Mouse (Mus musculus) forebrain, postnatal 0 days (tissue): ENCODE results near the gene Tlx2. TPM values are rescaled to one million over a fixed set of nuclear protein-coding genes. Genes with fewer than 3 reads are reported as not detected.

ENCODE experiments used
- ATAC-seq: fragments of 200-750 bp; cut with Nextera tagmentation; 2 replicates; pipeline ENCODE4 v1.8.0; 2017; ENCODE audit warnings: mild to moderate bottlenecking, moderate library complexity
- DNase-seq: peaks from one replicate; pipeline ENCODE4 v3.0.0-alpha.2; 2015
- H3K27ac ChIP-seq: fragments of 300-500 bp; sonication (generic); 2 replicates; pipeline ENCODE4 v1.5.1; 2014; ENCODE audit warnings: low read depth, mild to moderate bottlenecking, antibody characterized with exemption, low read length, moderate library complexity, mixed read lengths
- H3K27me3 ChIP-seq: fragments of 300-500 bp; sonication (generic); 2 replicates; pipeline ENCODE4 v1.6.1; 2014; ENCODE audit warnings: mild to moderate bottlenecking, low read length, mixed read lengths; ENCODE audit not compliant: insufficient read depth
- H3K36me3 ChIP-seq: fragments of 300-500 bp; sonication (generic); 2 replicates; pipeline ENCODE4 v1.6.1; 2014; ENCODE audit warnings: mild to moderate bottlenecking, moderate library complexity; ENCODE audit not compliant: insufficient read depth
- H3K4me1 ChIP-seq: fragments of 300-500 bp; sonication (generic); 2 replicates; pipeline ENCODE4 v1.6.1; 2014; ENCODE audit warnings: antibody characterized with exemption; ENCODE audit not compliant: insufficient read depth
- H3K4me2 ChIP-seq: fragments of 300-500 bp; sonication (generic); 2 replicates; pipeline ENCODE4 v1.6.1; 2014; ENCODE audit warnings: low read depth, mild to moderate bottlenecking, moderate library complexity
- H3K4me3 ChIP-seq: fragments of 300-500 bp; sonication (generic); 2 replicates; pipeline ENCODE4 v1.5.1; 2014; ENCODE audit warnings: low read depth, low read length, mixed read lengths
- H3K9ac ChIP-seq: fragments of 300-500 bp; sonication (generic); 2 replicates; pipeline ENCODE4 v1.6.1; 2014; ENCODE audit warnings: mild to moderate bottlenecking
- H3K9me3 ChIP-seq: fragments of 300-500 bp; sonication (generic); 2 replicates; pipeline ENCODE4 v1.6.1; 2016; ENCODE audit warnings: low read length
- CTCF ChIP-seq: sonication (generic); IDR thresholded peaks from 2 replicates; pipeline ENCODE4 v1.5.1; 2016; ENCODE audit warnings: antibody characterized with exemption, control low read depth, low read depth
- WGBS: fragments of 180-500 bp; shearing (Covaris S2); extraction: QIAGEN DNeasy Blood & Tissue Kit; methylation state at CpG from one replicate; pipeline ENCODE4 v1.1.7; 2014; 5-methylcytosine and 5-hydroxymethylcytosine counted together
- polyA plus RNA-seq: library from polyadenylated mRNA; unstranded; fragments of >200 nt; fragmentation: Nextera tagmentation; extraction: Ambion mirVana; gene quantifications from 2 replicates; pipeline ENCODE4 v1.2.1, GENCODE M21; 2015
- total RNA-seq: library from RNA; depleted of rRNA; stranded (reverse); fragments of >200 nt; gene quantifications from 2 replicates; pipeline ENCODE4 v1.2.3, GENCODE M21; 2014

Gene Tlx2
- total and polyA plus RNA-seq, 2 experiments from 2014 or later = not detected

- peaks cover 14% of the 10 kb centered on the region; the same call in 1 of the 2 replicates for H3K36me3 ChIP-seq
- no peak overlapping the region for H3K27ac ChIP-seq
- no peak for ATAC-seq
- no peaks in the 10 kb centered on the region for H3K9me3 ChIP-seq
- no peak overlapping the region for H3K4me3 ChIP-seq
- H3K4me2 ChIP-seq = no peak overlapping the region
- H3K9ac ChIP-seq = no peak overlapping the region
- H3K27me3 ChIP-seq = peaks cover 30% of the 10 kb centered on the region
- 98% methylated on average over 5 of the region's 5 CpGs for WGBS
- H3K4me1 ChIP-seq = no peaks in the 10 kb centered on the region
- TF ChIP-seq CTCF = no peak
- DNase-seq = no peak
These were observed 10.1 kb upstream of the Tlx2 start for GRCm38 (mm10) chr6:83080210-83080609.

DNA sequence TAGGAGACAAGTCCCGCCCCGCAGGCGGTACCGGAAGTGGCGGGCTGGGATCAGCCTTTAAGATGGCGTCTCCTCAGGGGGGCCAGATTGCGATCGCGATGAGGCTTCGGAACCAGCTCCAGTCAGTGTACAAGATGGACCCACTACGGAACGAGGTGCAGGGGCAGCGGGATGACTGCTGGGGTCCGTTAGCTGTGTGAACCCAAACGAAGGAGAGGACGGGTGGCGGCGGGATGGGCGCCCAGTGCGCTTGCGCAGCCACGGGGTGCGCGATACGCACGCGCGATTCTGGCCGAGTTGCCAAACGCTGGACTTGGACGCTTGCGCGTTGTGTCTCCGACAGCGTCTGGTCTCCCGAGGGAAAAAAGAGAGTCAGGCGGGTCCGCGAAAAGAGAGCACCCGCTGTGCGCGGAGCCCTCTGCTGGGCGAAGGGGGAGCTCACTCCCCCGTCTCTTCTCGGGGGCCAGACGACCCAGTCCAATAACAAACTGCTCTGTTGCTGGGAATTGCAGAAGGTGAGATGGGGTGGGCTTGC is 8.3 kb upstream of the Tlx2 start:
- Histone ChIP-seq H3K9ac (peak overlapping the region; percentile 79), H3K4me3 (peak overlapping the region; percentile 74), H3K9me3 (no peaks in the 10 kb centered on the region), H3K4me1 (no peaks in the 10 kb centered on the region), H3K36me3 (peaks cover 14% of the 10 kb centered on the region; the same call in 1 of the 2 replicates), H3K27me3 (peaks cover 28% of the 10 kb centered on the region), H3K27ac (peak overlapping the region; percentile 93), H3K4me2 (peak overlapping the region; percentile 97)
- DNase-seq (peak; percentile 100), ATAC-seq (peak; percentile 96)
- WGBS = 0% methylated on average over 42 of the region's 46 CpGs
- peak; percentile 66 for TF ChIP-seq CTCF

DNA sequence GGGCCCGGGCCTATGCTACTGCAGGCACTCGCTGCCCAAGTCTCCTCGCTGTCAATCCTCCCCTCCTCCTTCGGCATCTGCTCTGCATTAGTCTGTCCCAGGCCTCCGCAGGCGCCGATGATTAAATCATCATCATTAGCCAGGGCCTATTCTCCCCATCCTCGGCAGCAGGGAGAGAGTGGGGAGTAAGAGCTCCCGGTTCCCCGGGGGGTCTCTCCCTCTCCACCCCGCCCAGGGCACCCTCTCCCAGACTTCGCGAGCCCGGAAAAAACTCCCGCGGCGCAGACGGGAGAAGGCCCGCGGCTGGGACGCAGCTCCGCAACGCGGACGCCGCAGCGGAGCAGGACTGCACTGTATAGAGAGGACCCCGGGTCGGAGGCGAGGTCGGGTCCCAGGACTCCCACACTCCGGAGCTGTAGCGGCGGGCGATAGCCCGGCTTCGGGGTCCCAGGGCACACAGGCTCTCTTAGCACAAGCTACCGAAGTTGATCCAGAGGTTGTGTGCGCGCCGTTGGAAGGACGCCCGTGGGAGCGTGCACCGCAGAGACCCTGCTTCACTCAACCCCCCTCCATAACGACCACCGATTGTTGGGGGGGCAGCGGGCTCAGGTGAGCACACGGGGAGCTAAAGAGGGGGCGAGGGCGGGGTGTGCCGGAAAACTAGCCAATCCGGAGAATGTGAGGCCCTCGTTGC is 7.7 kb upstream of the Tlx2 start, which contains the start of gene Pcgf1:
TSS of gene Pcgf1 (plus strand) at position 240 of the 694 bp plus-strand sequence.
- H3K9me3 ChIP-seq = no peaks in the 10 kb centered on the region
- ATAC-seq (peak; percentile 36), DNase-seq (no peak)
- H3K36me3 ChIP-seq = peaks cover 14% of the 10 kb centered on the region; the same call in 1 of the 2 replicates
- H3K27me3 ChIP-seq = peaks cover 30% of the 10 kb centered on the region
- 1% methylated on average over 53 of the region's 54 CpGs for WGBS
- H3K27ac ChIP-seq = peak within 1 kb of the TSS; percentile 93
- TF ChIP-seq CTCF = no peak
- peak within 1 kb of the TSS; percentile 74 for H3K4me3 ChIP-seq
- peak within 1 kb of the TSS; percentile 97 for H3K4me2 ChIP-seq
- peak within 1 kb of the TSS; percentile 79 for H3K9ac ChIP-seq
- H3K4me1 ChIP-seq = no peaks in the 10 kb centered on the region

GRCm38 (mm10) chr6:83074979-83075378 is 4.9 kb upstream of the Tlx2 start:
- Histone ChIP-seq H3K27me3 (peaks cover 48% of the 10 kb centered on the region), H3K36me3 (no peaks in the 10 kb centered on the region)
- DNase-seq = no peak

DNA sequence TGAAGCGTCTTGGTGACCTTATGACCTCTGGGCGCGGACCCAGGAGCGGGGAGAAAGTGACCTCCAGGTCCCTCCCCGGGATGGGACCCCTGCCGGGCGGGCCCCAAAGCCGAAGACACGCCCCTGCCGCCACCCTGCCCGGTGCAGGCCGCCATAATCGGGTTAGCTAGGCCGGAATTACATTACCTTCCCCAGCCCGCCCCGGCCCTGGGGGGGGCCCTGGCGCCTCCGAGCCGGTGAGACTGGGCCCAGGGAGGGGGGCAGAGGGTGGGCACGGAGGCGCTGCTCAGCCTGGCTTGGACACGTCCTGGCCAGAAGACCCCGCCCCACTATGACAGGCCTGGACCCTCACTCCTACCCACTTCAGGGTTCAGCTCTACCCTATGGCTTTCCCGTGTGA is 1.1 kb upstream of the Tlx2 start:
- Histone ChIP-seq H3K27me3 (peaks cover 65% of the 10 kb centered on the region), H3K4me2 (no peak overlapping the region), H3K4me3 (no peak overlapping the region), H3K27ac (no peak overlapping the region), H3K9ac (no peak overlapping the region), H3K36me3 (no peaks in the 10 kb centered on the region), H3K4me1 (no peaks in the 10 kb centered on the region), H3K9me3 (no peaks in the 10 kb centered on the region)
- WGBS = 3% methylated on average over 23 of the region's 24 CpGs
- no peak for TF ChIP-seq CTCF
- DNase-seq (no peak), ATAC-seq (peak; percentile 25; the same call in 1 of the 2 replicates)

More at GRCm38 (mm10) chr6:83074979-83075378, 4.9 kb upstream of the Tlx2 start:
- Histone ChIP-seq H3K9ac (no peak overlapping the region), H3K9me3 (no peaks in the 10 kb centered on the region), H3K27ac (no peak overlapping the region), H3K4me3 (no peak overlapping the region), H3K4me2 (no peak overlapping the region), H3K4me1 (no peaks in the 10 kb centered on the region)
- TF ChIP-seq CTCF = peak; percentile 24; the same call in 1 of the 2 replicates
- ATAC-seq = no peak
- WGBS = 17% methylated on average over 2 of the region's 2 CpGs

DNA sequence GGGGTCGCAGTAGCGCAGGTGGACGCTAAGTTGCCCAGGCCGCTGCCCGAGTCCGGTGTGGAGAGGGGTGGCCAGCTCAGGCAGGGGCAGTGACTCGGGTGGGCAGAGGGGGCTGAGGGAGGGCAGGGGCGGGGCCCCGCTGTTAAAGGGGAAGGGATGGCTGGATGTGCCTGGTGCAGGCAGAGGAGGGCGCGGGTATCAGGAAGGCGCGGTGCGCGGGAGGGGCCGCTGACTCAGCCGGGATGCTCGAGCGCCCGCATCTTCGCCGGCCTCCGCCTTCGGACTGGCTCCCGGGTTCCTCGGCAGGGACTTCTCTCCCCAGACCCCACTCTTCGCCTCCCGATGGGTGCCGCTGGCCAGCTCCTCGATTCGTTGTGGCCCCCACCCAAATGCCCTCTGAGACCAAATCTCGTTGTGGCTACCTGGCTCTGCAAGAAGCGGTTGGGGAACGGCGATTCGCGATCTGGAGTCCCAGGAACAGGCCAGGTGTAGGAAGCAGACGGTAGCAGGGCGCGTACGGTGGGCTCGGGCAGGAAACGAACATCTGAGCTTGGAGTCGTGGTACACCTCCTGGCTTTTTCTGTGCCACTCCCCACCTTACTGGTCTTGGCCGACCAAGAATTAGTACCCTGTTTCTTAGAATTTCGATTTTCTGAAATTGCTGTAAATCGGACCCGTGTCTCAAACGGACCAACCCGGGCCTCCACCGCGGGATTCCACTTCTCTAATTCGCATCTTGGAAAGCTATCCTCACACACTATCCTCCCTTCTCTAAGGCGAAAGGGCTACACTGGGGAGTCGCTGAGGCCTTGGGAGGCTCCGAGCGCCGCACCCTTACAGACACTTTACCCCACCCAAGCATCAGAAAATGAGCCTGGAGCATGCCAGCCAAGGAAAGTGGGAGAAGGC is 472 bp upstream of the Tlx2 start:
- Histone ChIP-seq H3K36me3 (no peaks in the 10 kb centered on the region), H3K27ac (no peak overlapping the region), H3K4me3 (no peak overlapping the region), H3K4me2 (no peak overlapping the region), H3K9me3 (no peaks in the 10 kb centered on the region), H3K27me3 (peaks cover 66% of the 10 kb centered on the region), H3K9ac (no peak overlapping the region), H3K4me1 (no peaks in the 10 kb centered on the region)
- TF ChIP-seq CTCF = no peak
- ATAC-seq (no peak), DNase-seq (peak; percentile 84)
- 1% methylated on average over 58 of the region's 58 CpGs for WGBS
